13 mouse cellular contexts compared by ENCODE assay signal in genomic region chr12:45042591-45043091, GRCm38 (mm10). TPM values are rescaled to one million over a fixed set of nuclear protein-coding genes. Genes with fewer than 3 reads are reported as not detected.
A peak's percentile ranks its signal among the peaks of the same experiment; 100 is the strongest.
DNase-seq lines count a peak whose midpoint lies in the region; ATAC-seq lines count a peak whose summit lies in the region.
"Had no signal": no experiment of that assay in that cellular context is flagged by ENCODE, and none has a peak within 500 bp of the region (broad histone marks: within the 10 kb centered on the region; RNA-seq: fewer than 3 reads in every experiment).

No protein-coding gene starts in this region.

- no peak overlapping the region for H3K9ac ChIP-seq in midbrain, embryonic 11.5 days (ENCODE audit: low read length)
- H3K9ac ChIP-seq in midbrain, embryonic 15.5 days, result no peak overlapping the region
- H3K9ac ChIP-seq in heart, embryonic 11.5 days (ENCODE audit: low read depth, low read length), result no peak overlapping the region
- H3K9ac ChIP-seq: hindbrain, embryonic 13.5 days had no signal

- peak; percentile 57 to 60 for DNase-seq in heart, adult 18-20 months
- no peak for DNase-seq in heart, adult 8-10 months (ENCODE audit: low spot score)
- peak; percentile 61 for DNase-seq in midbrain, embryonic 11.5 days (ENCODE audit: low spot score, missing footprints)
- peak; percentile 36 to 45 for DNase-seq in heart, postnatal 10 days
- DNase-seq in adrenal gland, adult 2 months, result no peak
- DNase-seq: cerebellum, adult 2 months; kidney, adult 9 months; liver; midbrain, embryonic 14.5 days; thymus, postnatal 36 days had no signal

- no peak overlapping the region for H3K4me3 ChIP-seq in midbrain, embryonic 11.5 days (ENCODE audit: low read depth, low read length)
- no peak overlapping the region for H3K4me3 ChIP-seq in midbrain, embryonic 15.5 days
- no peak overlapping the region for H3K4me3 ChIP-seq in heart, embryonic 11.5 days (ENCODE audit: low read depth, low read length)
- H3K4me3 ChIP-seq: hindbrain, embryonic 13.5 days had no signal

- H3K4me1 ChIP-seq in midbrain, embryonic 11.5 days (ENCODE audit: control insufficient read depth, insufficient read depth, low read length), result no peaks in the 10 kb centered on the region
- H3K4me1 ChIP-seq in midbrain, embryonic 15.5 days, result no peaks in the 10 kb centered on the region
- H3K4me1 ChIP-seq in heart, embryonic 11.5 days (ENCODE audit: control insufficient read depth, insufficient read depth, low read length), result peaks cover 17% of the 10 kb centered on the region
- H3K4me1 ChIP-seq: hindbrain, embryonic 13.5 days had no signal

- H3K27ac ChIP-seq in midbrain, embryonic 11.5 days (ENCODE audit: low read depth, low read length), result no peak overlapping the region
- no peak overlapping the region for H3K27ac ChIP-seq in midbrain, embryonic 15.5 days
- peak overlapping the region; percentile 62 for H3K27ac ChIP-seq in heart, embryonic 11.5 days (ENCODE audit: low read depth, low read length)
- H3K27ac ChIP-seq: hindbrain, embryonic 13.5 days had no signal

- H3K36me3 ChIP-seq in midbrain, embryonic 11.5 days (ENCODE audit: control insufficient read depth, insufficient read depth, low read length), result no peaks in the 10 kb centered on the region
- H3K36me3 ChIP-seq in midbrain, embryonic 15.5 days (replicated peaks), result no peaks in the 10 kb centered on the region
- H3K36me3 ChIP-seq in heart, embryonic 11.5 days (ENCODE audit: control insufficient read depth, insufficient read depth, low read length), result no peaks in the 10 kb centered on the region
- H3K36me3 ChIP-seq: hindbrain, embryonic 13.5 days had no signal

- H3K4me2 ChIP-seq in midbrain, embryonic 11.5 days, result no peak overlapping the region
- no peak overlapping the region for H3K4me2 ChIP-seq in midbrain, embryonic 15.5 days
- H3K4me2 ChIP-seq in heart, embryonic 11.5 days, result peak overlapping the region; percentile 25
- H3K4me2 ChIP-seq: hindbrain, embryonic 13.5 days had no signal

- ATAC-seq in midbrain, embryonic 11.5 days (ENCODE audit: low FRiP score), result 0 out of 2 replicates have a peak, but pooled peaks have one; percentile 24
- ATAC-seq in midbrain, embryonic 15.5 days (replicated peaks), result no peak
- ATAC-seq in heart, embryonic 11.5 days (replicated peaks; ENCODE audit: insufficient number of reproducible peaks, low FRiP score, low TSS enrichment), result no peak

- no peaks in the 10 kb centered on the region for H3K27me3 ChIP-seq in midbrain, embryonic 11.5 days (ENCODE audit: control insufficient read depth, insufficient read depth, low read length)
- H3K27me3 ChIP-seq in midbrain, embryonic 15.5 days (replicated peaks), result no peaks in the 10 kb centered on the region
- no peaks in the 10 kb centered on the region for H3K27me3 ChIP-seq in heart, embryonic 11.5 days (ENCODE audit: control insufficient read depth, insufficient read depth, low read length)
- H3K27me3 ChIP-seq: hindbrain, embryonic 13.5 days had no signal

- H3K9me3 ChIP-seq in midbrain, embryonic 11.5 days (ENCODE audit: control insufficient read depth, low read length), result no peaks in the 10 kb centered on the region
- no peaks in the 10 kb centered on the region for H3K9me3 ChIP-seq in midbrain, embryonic 15.5 days
- no peaks in the 10 kb centered on the region for H3K9me3 ChIP-seq in heart, embryonic 11.5 days (replicated peaks; ENCODE audit: control insufficient read depth, low read length)
- H3K9me3 ChIP-seq: hindbrain, embryonic 13.5 days had no signal

- 54% methylated on average over 10 of the region's 10 CpGs for WGBS in midbrain, embryonic 11.5 days
- 49% methylated on average over 10 of the region's 10 CpGs for WGBS in midbrain, embryonic 15.5 days
- 43% methylated on average over 10 of the region's 10 CpGs for WGBS in heart, embryonic 11.5 days (ENCODE audit: insufficient replicate concordance)

- intact Hi-C loops in heart, postnatal 10 days (cut with DNase I), result no loop called here

RNA-seq across cellular contexts. Expression of gene Stxbp6, which starts 31.9 kb away (rescaled TPM):
- 10 to 100 TPM in 1 of 2 experiments, 1 to 10 TPM in 1; 6.0 to 10.2 TPM for total RNA-seq in heart, adult 18-20 months (2021)
- total RNA-seq in heart, adult 8-10 months (2022), result 10 to 100 TPM in 1 of 4 experiments, 1 to 10 TPM in 3; 4.6 to 12.1 (median 6.4) TPM
- 21.3 and 21.9 TPM in 2 replicates for polyA plus RNA-seq in midbrain, embryonic 11.5 days (2014; fragmentation: Nextera tagmentation; extraction: Ambion mirVana)
- polyA plus RNA-seq in midbrain, embryonic 15.5 days (2015; fragmentation: Nextera tagmentation; extraction: Ambion mirVana), result 17.8 and 18.0 TPM in 2 replicates
- 9.9 and 11.0 TPM in 2 replicates for polyA plus RNA-seq in heart, embryonic 11.5 days (2014; fragmentation: Nextera tagmentation; extraction: Ambion mirVana)
- 10 to 100 TPM in 1 of 2 experiments, 1 to 10 TPM in 1; 9.6 to 12.9 TPM for total RNA-seq in heart, postnatal 10 days (2021)
- total RNA-seq in adrenal gland, adult 2 months (2021), result 10 to 100 TPM; 18.4 to 21.7 TPM
- 9.7 and 9.8 TPM in 2 replicates for polyA plus RNA-seq in adrenal gland, adult 2 months (2012; rRNA removed)

Comparison
In these comparisons a context has a peak if more than half of its experiments do, and no peak if none do; other contexts are left out.
1. DNase-seq: peak in heart, adult 18-20 months (2 of 2), midbrain, embryonic 11.5 days (single experiment) and heart, postnatal 10 days (2 of 2); none in heart, adult 8-10 months (single experiment) and adrenal gland, adult 2 months (single experiment).